Mouse (Mus musculus) large intestine, adult 2 months (tissue): Measurements from ENCODE around the gene Zfp120. TPM values are rescaled to one million over a fixed set of nuclear protein-coding genes. Genes with fewer than 3 reads are reported as not detected.
A peak's percentile ranks its signal among the peaks of the same experiment; 100 is the strongest.
"Not testable (repeated sequence)": the region's sequence is repeated elsewhere in the genome, so short reads cannot be mapped to it uniquely, and the experiment has no call there.

Experiments used
- DNase-seq: peaks from one replicate; pipeline ENCODE4 v3.0.0-alpha.2; 2012; ENCODE audit warnings: low read depth, low spot score
- WGBS: fragments of 180-500 bp; shearing (Covaris S2); methylation state at CpG from one replicate; pipeline ENCODE4 v1.1.7; 2018; 5-methylcytosine and 5-hydroxymethylcytosine counted together
- polyA plus RNA-seq: library from polyadenylated mRNA; depleted of rRNA; stranded (reverse); fragments of >200 nt; gene quantifications from 2 replicates; pipeline ENCODE4 v1.2.3, GENCODE M21; 2012; rRNA removed

Gene Zfp120
- polyA plus RNA-seq, result 0.73 and 1.0 TPM in 2 replicates

GRCm38 (mm10) chr2:150136435-150136897, at the start of gene Zfp120:
Gene Zfp120 (minus strand): TSS chr2:150136708.
- WGBS, result under 1% methylated on average over 13 of the region's 13 CpGs
- DNase-seq, result peak; percentile 89

GRCm38 (mm10) chr2:150181570-150181999, 45.1 kb upstream of the Zfp120 start, which contains the start of gene Gm14139:
Gene Gm14139 (plus strand): TSS chr2:150181755.
- DNase-seq, result not testable (repeated sequence)
- WGBS, result 76% methylated on average over 7 of the region's 7 CpGs

GRCm38 (mm10) chr2:150181046-150181445, 44.5 kb upstream of the Zfp120 start:
- DNase-seq, result not testable (repeated sequence)

GRCm38 (mm10) chr2:150179579-150179978, 43.1 kb upstream of the Zfp120 start, which contains the start of gene Gm10770:
Gene Gm10770 (minus strand): TSS chr2:150179679.
- 82% methylated on average over 4 of the region's 4 CpGs for WGBS
- not testable (repeated sequence) for DNase-seq

GRCm38 (mm10) chr2:150173833-150174232, 37.3 kb upstream of the Zfp120 start:
- no peak for DNase-seq

- DNase-seq, result no peak
Measured at GRCm38 (mm10) chr2:150166703-150167102, 30.2 kb upstream of the Zfp120 start.

- DNase-seq, result no peak
- 66% methylated on average over 2 of the region's 2 CpGs for WGBS
Measured at GRCm38 (mm10) chr2:150132773-150133172, 3.7 kb downstream of the Zfp120 start.

GRCm38 (mm10) chr2:150132002-150132401, 4.5 kb downstream of the Zfp120 start:
- not testable (repeated sequence) for DNase-seq
- 66% methylated on average over 1 of the region's 1 CpGs for WGBS

GRCm38 (mm10) chr2:150111247-150111912, 25.1 kb downstream of the Zfp120 start:
- DNase-seq, result no peak
- 85% methylated on average over 10 of the region's 10 CpGs for WGBS

GRCm38 (mm10) chr2:150099618-150100017, 36.9 kb downstream of the Zfp120 start:
- 8% methylated on average over 2 of the region's 2 CpGs for WGBS
- DNase-seq, result not testable (repeated sequence)

Other genes starting within 250 kb of the Zfp120 start
- gene Gm10770, start 43.0 kb upstream of the Zfp120 start, polyA plus RNA-seq, result not detected in 2 replicates
- gene Gm14139, start 45.0 kb upstream of the Zfp120 start, polyA plus RNA-seq, result not detected in 2 replicates
- 0.16 and 0.43 TPM in 2 replicates for gene Zfp937, start 81.4 kb upstream of the Zfp120 start, polyA plus RNA-seq
- 0.09 and 0.38 TPM in 2 replicates for gene Gm21994, start 118.9 kb upstream of the Zfp120 start, polyA plus RNA-seq
- not detected in 2 replicates for gene Gm14124, start 120.8 kb upstream of the Zfp120 start, polyA plus RNA-seq
- not detected in 2 replicates for gene Gm10130, start 187.0 kb upstream of the Zfp120 start, polyA plus RNA-seq
- gene 3300002I08Rik, start 226.1 kb upstream of the Zfp120 start, polyA plus RNA-seq, result 1.1 and 1.5 TPM in 2 replicates